Mouse (Mus musculus) myocyte (in vitro differentiated cells): Measurements from ENCODE around the gene Wdr82. TPM values are rescaled to one million over a fixed set of nuclear protein-coding genes. Genes with fewer than 3 reads are reported as not detected.

Source experiments
- H3K27me3 ChIP-seq: one replicate; pipeline ENCODE4 v1.6.1; 2011; ENCODE audit not compliant: control insufficient read depth, insufficient read depth, insufficient read length
- H3K36me3 ChIP-seq: one replicate; pipeline ENCODE4 v1.6.1; 2011; ENCODE audit not compliant: control insufficient read depth, insufficient read depth
- H3K4me2 ChIP-seq: one replicate; pipeline ENCODE4 v1.6.1; 2011; ENCODE audit warnings: low read depth, control low read depth
- H3K4me3 ChIP-seq: one replicate; pipeline ENCODE4 v1.5.1; 2011; ENCODE audit warnings: mild to moderate bottlenecking, control low read depth, moderate library complexity
- H3K79me2 ChIP-seq: one replicate; pipeline ENCODE4 v1.6.1; 2011; ENCODE audit not compliant: control insufficient read depth, insufficient read depth
- H3ac ChIP-seq: one replicate; pipeline ENCODE4 v1.6.1; 2011; ENCODE audit not compliant: control insufficient read depth, insufficient read length
- CEBPB ChIP-seq: IDR thresholded peaks from 2 replicates; pipeline ENCODE4 v1.6.1; 2011; ENCODE audit warnings: mild to moderate bottlenecking, moderate library complexity; ENCODE audit not compliant: poor library complexity, insufficient read depth, severe bottlenecking
- E2F4 ChIP-seq: IDR thresholded peaks from one replicate; pipeline ENCODE4 v1.6.1; 2011; ENCODE audit warnings: mild to moderate bottlenecking, control low read depth, moderate library complexity; ENCODE audit not compliant: insufficient read depth
- POLR2AphosphoS2 ChIP-seq: IDR thresholded peaks from one replicate; pipeline ENCODE4 v1.6.1; 2011; ENCODE audit warnings: low read depth, control low read depth; ENCODE audit not compliant: insufficient read length
- REST ChIP-seq: IDR thresholded peaks from one replicate; pipeline ENCODE4 v1.6.1; 2011; ENCODE audit warnings: mild to moderate bottlenecking, control low read depth, moderate library complexity; ENCODE audit not compliant: insufficient read depth, insufficient read length
- SRF ChIP-seq: IDR thresholded peaks from one replicate; pipeline ENCODE4 v1.6.1; 2011; ENCODE audit warnings: low read depth; ENCODE audit not compliant: control insufficient read depth, insufficient read length
- TCF3 ChIP-seq: IDR thresholded peaks from one replicate; pipeline ENCODE4 v1.6.1; 2011; ENCODE audit warnings: low read depth, control low read depth; ENCODE audit not compliant: insufficient read length
- polyA plus RNA-seq: library from polyadenylated mRNA; unstranded; fragments of >200 nt; fragmentation: generic; extraction: Trizol; gene quantifications from one replicate; pipeline ENCODE4 v1.2.1, GENCODE M21; 2012; ENCODE audit warnings: missing spikeins

Wdr82 gene
- polyA plus RNA-seq, 1 experiment: 29.5 TPM

DNA sequence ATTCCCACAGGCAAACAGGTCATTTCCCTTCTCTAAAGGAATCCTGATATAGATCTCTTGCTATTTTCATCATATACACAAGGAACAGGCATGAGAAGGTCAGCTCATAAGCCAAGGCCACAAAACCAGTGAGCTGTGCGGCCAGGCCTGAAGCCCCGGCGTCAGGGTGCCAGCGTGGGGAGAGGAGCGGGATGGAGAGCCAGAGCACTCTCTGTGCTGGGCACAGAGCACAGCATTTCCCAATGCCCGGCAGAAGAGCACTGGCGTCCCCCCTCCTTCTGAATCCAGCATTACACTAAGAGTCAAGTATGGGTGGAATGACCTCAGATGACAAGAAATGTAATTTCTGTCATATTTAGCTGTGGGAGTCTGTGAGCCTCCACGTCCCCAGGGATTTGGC is 66.7 kb downstream of the Wdr82 start:
- Histone ChIP-seq H3K4me3 (no peak overlapping the region), H3ac (no peak overlapping the region), H3K4me2 (no peak overlapping the region), H3K27me3 (no peaks in the 10 kb centered on the region), H3K36me3 (peaks cover 17% of the 10 kb centered on the region), H3K79me2 (no peaks in the 10 kb centered on the region)
- TF ChIP-seq E2F4 (no peak), POLR2AphosphoS2 (no peak)

DNA sequence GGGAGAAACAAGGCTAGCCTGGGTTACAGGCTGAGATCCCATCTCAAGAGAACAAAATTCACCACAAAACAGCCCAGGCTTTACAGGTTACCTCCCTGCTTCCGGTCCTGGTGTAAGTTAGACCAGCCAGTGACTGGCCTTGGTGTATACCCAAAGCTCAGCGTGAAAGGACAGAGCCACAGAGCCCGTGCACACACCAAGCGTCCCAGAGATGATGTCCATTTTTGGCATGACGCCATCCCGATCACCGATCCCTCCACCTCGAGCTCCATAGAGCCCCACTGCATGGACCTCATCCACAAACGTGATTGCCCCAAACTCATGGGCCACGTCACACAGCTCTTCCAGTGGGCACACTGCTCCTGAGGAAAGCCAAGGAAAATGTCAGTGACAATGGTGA is 67.2 kb downstream of the Wdr82 start:
- TF ChIP-seq E2F4 (no peak), TCF3 (no peak), REST (no peak), CEBPB (no peak), SRF (no peak)
- Histone ChIP-seq H3K27me3 (no peaks in the 10 kb centered on the region), H3K4me2 (no peak overlapping the region), H3K79me2 (no peaks in the 10 kb centered on the region), H3K4me3 (no peak overlapping the region), H3ac (no peak overlapping the region), H3K36me3 (peaks cover 17% of the 10 kb centered on the region)

Other genes with a start within 250 kb of the Wdr82 start
- gene Col6a5, start 210.3 kb upstream of the Wdr82 start, polyA plus RNA-seq: not detected
- gene Col6a4, start 74.1 kb upstream of the Wdr82 start, polyA plus RNA-seq: 0.01 TPM
- 1.1 TPM for gene Glyctk, start 12.8 kb upstream of the Wdr82 start, polyA plus RNA-seq
- 20.2 TPM for gene Ppm1m, start 28.8 kb downstream of the Wdr82 start, polyA plus RNA-seq
- 103 TPM for gene Twf2, start 32.2 kb downstream of the Wdr82 start, polyA plus RNA-seq
- gene Tlr9, start 51.7 kb downstream of the Wdr82 start, polyA plus RNA-seq: not detected
- 98.1 TPM for gene Alas1, start 77.7 kb downstream of the Wdr82 start, polyA plus RNA-seq
- gene Poc1a, start 110.1 kb downstream of the Wdr82 start, polyA plus RNA-seq: 7.6 TPM
- 8.9 TPM for gene Dusp7, start 197.7 kb downstream of the Wdr82 start, polyA plus RNA-seq